Mouse (Mus musculus) lung, postnatal 4 days (tissue): ENCODE data around the gene Sh2d7.

ENCODE experiments used
- DNase-seq, 2 experiments: peaks; one replicate each; pipeline ENCODE4 v3.0.0; 2021

Sh2d7 gene

DNA sequence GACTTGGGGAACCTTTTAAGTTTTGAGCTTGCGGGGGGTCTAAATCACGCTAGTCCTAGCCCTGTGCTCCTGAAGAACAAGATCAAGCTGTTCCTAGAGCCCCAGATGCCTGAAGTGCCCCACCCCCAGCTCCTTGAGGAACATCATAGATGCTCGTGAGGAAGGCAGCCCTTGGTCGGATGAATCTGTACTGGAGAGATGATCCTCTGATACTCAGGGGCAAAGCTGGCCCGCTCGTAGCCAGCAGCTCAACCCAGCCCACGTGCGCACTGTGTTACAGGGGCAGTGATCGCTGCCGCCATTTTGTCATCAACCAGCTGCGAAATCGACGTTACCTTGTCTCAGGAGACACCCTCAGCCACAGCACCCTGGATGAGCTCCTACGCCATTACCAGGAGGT lies at the start of gene Sh2d7:
TSS of gene Sh2d7 (plus strand) at position 301 of the 400 bp plus-strand sequence.
- DNase-seq = no peak

DNA sequence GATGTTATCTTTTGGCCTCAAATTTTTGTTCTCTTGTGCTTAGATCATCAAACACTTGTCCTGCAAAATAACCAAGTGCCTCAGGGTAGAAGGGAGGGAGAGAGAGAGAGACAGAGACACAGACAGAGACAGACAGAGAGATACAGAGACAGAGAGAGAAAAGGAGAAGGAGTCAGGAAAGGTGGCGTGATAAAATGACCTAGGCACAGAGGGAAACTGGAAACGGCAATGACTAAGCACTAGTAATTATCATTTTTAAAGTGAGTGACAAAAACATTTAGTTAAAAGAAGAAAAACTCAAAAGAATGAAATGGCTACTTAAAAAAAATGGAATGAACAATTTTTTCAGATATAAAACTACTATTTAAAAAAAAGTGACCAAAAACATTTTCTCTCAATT lies 49.2 kb upstream of the Sh2d7 start:
- no peak for DNase-seq

DNA sequence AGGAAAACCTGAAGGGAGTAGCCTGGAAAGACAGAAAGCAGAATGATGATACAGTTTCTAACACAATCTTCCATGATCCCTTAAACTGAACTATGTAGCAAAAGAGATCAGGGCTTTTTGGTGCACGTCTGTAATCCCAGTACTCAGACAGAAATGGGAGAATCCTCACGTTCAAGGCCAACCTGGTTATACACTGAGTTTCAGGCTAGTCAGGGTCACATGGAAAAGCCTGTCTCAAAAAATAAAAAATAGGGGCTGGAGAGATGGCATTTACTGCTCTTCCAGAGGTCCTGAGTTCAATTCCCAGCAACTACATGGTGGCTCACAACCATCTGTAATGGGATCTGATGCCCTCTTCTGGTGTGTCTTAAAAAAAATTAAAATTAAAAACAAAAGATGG lies 48.4 kb upstream of the Sh2d7 start:
- DNase-seq = no peak

DNA sequence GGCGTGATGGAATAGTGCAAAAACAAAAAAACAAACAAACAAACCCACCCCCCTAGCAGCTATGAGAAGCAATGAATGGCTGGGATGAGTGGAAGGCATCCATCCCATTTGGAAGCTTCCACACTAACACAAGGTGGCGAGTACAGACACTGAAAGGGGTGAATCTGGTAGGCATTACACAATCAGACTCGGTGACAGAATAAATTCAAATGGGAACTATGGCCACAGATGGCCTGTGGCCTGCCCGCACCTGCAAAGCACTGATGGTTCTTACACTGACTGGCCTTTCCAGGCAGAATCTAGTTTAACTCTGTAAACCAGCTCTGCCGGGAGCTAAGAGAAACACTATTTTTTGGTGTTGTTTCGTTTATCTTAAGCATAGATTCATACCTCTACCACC lies 39.5 kb upstream of the Sh2d7 start:
- DNase-seq = no peak

DNA sequence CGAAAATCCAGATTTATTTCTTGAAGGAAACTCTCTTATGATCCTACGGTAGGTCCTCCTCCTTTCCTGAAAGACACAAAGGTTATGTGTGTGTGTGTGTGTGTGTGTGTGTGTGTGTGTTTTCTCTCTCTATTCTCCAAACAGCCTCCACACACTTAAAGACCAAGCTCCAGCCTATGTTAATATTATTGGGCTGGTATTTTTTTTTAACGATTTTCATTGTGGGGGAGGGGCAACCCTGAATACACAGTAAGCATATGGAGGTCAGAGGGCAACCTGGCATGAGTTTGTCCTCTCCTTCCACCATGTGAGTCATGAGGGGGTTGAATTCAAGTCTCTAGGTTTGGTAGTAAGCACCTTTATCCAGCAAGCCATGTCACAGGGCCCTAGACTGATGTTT lies 39.0 kb upstream of the Sh2d7 start:
- DNase-seq = no peak

DNA sequence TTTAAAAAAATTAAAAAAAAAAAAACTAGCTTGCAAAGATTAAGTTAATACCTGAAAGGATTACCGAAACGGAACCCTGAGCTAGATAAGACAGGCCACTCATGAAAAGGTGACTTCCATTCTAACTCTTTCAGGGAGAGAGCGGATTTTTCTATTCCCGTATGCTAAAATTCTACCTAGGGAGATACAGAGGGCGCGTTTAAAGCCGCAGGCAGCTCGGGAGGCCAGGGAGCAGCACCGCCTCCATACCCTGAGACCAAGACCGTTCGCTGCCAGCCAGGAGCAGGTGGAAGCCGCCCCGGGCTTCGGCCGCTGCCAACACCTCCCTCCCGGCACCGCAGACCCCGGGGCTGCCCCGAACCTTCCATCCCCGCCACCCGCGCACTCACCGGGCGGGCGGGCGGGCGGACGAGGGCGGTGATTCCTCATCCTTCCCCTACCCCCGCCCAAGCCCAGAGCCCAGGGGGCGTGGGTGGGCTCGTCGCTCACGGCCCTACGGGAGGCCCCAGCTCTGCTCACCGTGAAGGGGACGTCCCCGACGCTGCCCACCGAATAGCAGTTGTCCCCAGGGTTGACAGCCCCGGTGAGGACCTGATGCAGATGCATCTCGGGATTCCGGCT lies 37.8 kb upstream of the Sh2d7 start:
- no peak for DNase-seq

DNA sequence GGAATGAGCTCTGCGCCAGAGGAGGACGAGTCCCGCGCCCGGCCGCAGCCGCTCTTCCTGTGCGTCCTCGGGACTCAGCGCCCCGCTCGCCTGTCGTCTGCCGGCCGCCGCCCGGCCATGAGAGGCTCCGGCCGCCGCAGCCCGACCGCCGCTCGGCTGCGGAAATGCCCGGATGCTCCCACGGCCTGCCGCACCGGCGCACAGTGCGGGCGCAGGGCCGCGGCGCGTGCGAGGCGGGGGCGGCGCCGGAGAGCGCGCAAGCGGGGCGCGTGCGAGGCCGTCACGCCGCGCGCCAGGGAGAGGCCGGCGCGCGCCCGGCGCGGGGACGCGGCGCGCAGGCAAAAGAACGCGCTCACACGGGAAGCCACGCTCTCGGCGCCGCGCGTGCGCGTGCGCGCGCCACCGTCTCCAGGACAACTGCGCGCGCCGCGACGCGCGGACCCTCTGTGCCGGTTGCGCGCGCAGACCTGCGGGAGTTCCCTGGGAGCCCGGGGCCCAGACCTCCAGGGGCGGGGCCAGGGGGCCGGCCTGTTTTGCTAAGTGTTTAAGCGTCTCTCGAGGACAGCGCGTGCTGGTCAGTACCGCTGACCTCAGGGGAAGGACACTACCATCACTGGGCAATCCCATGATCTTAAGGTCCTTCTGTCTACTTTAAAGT lies 37.2 kb upstream of the Sh2d7 start, which contains the start of gene Dmxl2:
TSS of gene Dmxl2 (minus strand) at position 174 of the 658 bp plus-strand sequence.
- peak; percentile 91 to 95 for DNase-seq

DNA sequence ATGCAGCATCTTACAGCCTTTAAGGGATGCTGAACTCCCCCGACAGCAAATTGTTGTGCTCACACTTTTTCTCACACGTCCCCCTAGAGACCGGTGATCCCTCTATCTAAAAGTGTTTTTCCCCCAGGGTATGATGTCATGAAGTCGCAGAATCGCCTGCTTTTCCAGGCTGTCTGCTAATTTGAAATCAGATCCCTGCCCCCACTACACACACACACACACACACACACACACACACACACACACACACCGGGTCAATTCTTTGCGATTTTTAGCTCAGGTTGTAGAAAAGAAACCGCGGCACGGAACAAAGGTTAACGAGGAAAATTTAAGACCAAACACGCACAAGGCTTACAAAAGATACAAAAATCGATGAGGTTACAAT lies 36.7 kb upstream of the Sh2d7 start:
- DNase-seq = no peak

DNA sequence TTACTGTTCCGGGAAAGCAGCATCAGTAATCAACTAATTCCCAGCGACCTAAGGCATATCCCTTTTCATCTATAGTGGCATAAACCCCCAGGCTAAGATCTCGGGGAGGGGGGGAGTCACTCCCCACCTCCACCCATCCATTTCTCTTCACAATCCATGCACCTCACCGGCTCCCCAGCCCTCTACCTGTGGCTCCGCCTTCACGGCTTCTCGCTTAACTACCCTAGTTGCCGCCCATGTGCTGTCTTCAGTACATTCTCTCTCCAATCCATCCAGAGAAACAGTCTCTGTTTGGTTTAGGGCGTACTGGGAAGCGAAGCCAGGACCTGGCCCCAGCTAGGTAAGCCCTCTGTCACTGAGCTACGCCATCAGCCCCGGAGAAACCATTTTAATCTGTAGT lies 35.9 kb upstream of the Sh2d7 start:
- no peak for DNase-seq

DNA sequence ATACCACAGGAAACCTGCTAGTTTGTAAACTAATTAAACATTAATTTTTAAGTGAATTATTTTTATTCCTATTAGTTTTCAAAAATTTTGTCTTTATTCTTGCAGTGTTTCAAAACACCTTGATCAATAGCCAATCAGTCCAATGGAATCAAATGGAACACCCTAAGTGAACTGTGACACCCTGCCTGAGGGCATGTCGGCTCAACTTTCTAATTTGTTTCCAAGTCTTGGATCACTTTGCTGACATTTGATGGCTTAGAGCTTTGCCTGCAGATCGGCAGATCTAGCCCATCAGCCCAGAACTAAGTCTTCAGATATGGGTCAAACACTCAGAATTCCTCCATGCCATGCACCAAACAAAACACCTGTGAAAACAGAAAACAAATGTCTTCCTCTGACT lies 22.8 kb upstream of the Sh2d7 start:
- DNase-seq = no peak

DNA sequence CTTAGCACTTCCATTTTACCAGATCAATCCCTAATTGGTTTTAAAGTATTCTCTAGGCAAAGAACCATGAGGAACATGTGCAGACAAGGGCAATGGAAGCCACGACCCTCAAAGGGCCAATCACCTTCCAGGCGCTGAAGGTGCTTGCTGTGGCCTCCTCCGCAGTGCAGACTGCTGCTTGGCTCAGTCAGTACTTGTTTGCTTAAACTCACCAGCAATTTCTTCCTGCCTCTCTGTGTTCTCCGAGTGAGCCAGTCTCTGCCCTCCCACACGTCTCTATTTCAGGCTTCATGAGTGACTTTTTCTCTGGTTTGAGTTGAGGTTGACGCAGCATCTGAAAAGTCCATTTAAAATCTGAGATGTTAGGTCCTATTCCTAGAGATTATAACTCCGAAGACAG lies 19.9 kb upstream of the Sh2d7 start:
- DNase-seq = no peak

DNA sequence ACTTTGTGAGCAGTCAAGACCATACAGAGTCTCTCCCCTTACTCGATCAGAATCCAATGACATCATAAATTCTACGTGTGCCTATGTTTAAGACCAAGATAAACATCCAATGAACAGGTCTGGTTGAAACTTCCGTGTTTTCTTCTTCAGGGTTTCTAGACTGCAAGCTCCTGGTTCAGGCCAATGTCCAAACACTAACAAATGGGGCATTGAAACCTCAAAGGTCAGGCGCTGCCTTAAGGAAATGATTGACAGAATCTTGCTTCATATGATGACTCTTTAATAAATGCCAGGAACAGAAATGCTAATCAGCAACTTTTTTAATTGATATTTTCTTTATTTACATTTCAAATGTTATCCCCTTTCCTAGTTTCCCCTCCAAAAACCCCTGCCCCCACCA lies 18.5 kb upstream of the Sh2d7 start:
- no peak for DNase-seq

DNA sequence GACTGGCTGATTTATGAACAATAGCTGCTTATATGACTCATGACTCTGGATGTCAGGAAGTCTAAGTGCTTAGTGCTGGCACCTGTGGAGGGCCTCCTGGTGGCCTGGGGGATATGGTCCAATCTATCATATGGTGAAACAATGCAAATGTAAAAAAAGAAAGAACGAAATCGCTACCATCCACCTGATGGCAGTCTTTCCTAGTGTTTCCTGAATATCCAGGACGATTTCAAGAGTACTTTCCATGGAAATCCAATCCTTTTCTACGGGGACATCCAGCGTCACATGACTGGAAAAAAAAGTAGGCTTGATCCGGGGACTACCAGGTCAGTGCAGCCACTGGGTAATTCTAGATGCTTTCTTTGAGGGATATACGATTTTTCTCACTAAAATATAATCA lies 11.1 kb upstream of the Sh2d7 start:
- no peak for DNase-seq

DNA sequence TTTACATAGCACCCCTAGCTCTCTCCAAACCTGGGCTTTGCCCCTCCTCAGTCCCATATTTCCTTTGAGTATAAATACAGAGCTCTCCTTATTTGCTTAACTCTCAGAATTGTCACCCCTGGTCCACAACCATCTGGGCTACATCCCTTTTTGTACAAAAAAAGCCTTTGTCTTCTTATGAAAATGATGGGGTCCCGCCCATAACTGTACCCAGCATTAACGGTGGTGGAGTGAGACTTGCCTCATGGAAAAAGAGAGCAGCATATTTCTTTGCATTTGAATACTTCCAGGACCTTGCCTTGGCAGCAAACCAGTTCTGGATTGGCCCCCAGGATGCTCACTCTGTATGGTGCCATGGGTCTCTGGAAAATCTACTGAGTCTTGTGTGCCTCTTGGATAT lies 8.8 kb upstream of the Sh2d7 start:
- no peak for DNase-seq

DNA sequence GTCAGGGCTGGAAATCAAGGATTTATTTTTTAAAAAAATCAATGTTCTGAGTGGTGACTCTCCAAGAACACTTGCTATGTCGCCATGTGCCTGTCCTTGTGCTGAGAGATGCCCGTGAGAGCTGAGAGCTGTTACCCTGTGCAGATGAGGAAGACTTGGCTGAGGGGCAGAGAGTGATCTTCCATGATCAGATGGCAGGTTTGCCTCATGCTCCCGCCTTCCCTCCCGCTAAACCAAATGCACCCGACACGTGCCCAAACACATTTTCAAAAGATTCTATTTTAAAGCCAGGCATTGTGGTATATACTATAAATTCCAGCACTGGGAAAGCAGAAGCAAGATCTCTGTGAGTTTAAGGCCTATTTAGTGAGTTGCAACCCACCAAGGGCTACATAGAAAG lies 7.9 kb upstream of the Sh2d7 start:
- no peak for DNase-seq

DNA sequence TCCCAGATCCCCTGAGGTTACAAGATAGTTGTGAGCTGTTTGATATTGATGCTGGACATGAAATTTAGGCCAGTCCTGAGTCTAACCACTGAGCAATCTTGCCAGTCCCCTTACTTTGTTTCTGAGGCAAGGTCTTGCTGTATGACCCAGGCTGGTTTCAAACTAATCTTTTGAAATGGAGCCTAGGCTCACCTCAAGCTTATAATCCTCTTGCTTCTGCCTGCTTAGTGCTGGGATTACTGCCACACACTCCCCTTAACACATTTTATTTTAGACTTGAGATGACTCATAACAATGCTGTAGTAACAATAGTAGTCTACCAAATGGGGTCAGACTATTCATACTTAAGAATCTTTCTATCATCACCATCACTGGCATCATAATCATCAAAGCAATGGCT lies 7.4 kb upstream of the Sh2d7 start:
- DNase-seq = no peak

DNA sequence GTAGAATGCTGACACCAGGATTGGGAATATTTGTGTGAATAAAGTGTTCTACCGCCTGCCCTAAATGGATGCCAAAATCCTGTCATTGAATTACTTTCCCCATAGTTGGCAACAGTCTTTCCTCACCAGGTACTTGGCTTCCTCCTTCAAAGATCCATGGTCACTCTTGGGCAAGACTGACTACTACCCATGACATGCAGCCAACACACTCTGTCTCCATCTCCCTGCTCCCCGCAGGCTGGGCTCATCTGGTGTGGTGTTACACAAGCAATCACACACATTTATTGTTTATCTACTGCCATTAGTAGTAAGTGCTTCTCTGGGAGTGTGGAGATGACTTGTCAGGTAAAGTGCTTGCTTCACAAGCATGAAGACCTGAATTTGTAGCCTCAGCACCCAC lies 5.9 kb upstream of the Sh2d7 start:
- no peak for DNase-seq

DNA sequence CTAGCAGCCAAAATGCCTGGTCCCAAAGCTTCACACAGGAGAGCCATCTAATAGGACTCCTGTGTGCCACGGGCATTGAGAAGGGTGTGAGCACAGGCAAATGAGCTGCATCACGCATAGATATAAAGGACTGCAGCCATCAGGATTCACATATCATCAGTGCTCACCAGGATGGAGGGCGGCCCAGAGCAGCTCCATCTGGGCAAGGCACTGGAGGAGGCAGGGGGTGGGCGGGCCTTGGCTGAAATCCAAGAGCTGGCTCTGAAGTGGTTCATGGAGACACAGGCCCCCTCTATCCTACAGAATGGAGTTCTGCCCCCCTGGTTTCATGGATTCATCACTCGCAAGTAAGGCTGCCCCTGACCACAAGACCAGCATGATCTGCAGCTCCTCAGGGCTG lies 4.8 kb upstream of the Sh2d7 start:
- DNase-seq = peak; percentile 17 to 36

DNA sequence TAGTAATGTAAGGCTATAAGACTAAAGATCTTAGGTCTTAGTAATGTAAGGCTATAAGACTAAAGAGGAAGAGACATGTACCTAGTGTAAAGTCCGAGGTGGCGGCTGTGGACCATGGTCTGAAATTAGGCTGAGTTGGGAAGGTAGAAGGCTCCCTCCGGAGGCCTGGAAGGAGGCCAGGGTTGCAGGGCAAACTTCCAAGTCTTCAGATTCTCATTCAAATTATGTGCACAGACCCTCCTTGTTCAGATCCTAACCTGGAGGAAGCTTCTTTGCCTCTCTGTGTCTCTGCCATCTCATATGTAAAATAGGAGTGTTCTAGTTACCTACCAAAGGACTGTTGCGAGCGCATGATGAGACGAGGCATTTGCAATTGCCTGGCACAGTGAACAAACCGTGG lies 2.5 kb upstream of the Sh2d7 start:
- no peak for DNase-seq

DNA sequence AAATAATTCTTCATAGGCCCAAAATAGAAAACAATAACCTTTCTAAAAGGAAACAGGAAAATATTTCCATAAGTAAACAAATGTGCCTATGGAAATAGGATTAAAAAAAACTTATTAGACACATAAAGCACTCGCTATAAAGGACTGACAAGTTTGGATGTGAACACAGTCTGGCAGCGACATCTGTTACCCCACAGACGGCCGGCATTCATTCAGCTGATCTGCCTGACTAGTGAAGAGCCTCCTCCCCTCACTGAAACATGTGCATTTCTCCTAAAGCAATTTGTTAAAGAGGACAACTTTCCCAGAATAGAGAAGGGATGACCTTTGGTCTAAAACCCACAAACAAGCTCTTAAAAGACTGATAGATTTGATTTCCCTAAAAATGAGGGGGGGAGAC lies 1.8 kb upstream of the Sh2d7 start:
- DNase-seq = no peak

DNA sequence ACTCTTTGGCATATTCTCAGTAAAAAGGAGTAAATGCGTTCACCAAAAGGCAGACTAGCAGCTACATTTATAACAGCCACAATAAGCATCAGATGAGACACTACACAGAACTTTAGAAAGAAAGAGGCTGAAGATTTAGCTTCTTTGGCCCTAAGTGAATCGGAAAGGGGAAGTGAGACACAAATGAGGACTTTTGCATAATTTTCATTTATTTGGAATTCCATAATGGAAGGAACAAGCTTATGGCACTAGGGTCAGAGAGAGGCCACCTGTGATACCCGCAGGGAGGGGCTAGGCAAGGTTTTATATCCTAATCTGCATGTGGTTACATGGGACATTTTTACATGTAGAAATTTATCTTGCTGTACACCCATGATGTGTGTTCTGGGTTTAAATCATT lies 1.3 kb upstream of the Sh2d7 start:
- no peak for DNase-seq

DNA sequence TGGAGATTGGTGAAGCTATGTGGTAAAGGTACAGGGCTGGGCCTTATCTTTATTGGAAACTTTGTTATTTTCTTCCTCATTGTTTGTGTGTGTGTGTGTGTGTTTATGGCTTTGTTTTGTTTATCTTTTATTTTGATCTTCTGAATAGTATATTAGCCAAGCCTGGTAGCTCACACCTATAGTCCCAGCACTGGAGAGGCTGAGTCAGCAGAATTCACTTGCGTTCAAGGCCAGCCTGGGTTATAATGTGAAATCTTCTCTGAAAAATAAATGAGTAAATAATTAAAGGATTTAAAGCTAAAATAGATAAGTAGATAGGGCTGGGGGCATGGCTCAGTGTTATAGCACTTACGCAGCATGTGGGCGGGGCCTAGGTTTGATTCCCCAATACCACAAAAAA lies 540 bp upstream of the Sh2d7 start:
- no peak for DNase-seq

DNA sequence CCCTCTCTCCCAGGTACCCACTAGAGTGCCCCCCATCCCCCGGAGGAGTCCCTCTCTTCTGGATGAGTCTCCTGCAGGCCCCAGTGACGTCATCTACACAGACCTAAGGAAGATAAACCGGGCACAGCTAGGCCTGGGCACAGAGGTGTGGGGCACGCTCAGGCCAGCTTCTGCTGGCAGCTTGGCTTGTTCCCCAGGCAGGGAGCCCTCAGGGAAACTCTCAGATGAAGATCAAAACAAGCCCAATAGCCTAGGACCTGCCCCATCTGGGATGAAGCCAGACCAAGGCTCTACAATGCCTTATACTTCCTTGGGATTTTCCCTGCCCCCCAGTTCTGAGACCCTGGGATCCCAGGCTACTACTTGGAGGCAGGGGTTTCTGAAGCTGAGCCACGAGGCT lies 2.0 kb downstream of the Sh2d7 start:
- DNase-seq = no peak

DNA sequence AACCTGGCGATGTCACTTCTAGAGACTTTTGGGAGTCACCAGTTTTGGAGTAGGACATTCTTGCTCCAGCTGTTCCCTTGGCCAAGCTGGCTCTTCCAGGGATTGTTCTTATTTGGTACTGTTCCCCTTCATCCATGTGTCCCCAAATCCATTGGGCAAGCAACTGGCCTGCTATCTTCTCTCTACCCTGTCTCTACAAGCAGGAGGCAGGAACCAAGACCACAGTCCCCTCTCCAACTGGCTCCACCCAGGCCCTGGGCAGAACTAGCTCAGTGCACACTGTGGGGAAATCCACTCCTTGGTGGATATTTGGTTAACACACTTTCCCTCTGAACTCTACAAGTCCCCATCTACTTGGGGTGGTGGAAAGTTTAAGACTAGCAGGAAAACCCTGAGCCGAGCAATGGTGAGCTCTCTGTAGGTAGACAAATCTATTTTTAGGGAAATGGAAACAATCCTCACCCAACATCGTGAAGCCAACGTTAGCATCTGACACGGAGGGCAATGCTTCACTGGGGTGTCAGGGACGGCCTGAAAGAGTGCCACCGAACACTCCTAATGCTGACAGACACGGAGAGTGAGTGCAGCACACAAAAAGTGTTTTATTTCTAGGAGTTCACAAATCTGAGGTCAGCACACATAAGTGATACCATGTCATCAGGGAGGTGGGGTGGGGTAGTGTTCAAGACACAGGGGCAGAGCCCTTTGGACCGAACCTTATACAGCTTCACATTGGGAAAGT lies 5.6 kb downstream of the Sh2d7 start:
- no peak for DNase-seq

DNA sequence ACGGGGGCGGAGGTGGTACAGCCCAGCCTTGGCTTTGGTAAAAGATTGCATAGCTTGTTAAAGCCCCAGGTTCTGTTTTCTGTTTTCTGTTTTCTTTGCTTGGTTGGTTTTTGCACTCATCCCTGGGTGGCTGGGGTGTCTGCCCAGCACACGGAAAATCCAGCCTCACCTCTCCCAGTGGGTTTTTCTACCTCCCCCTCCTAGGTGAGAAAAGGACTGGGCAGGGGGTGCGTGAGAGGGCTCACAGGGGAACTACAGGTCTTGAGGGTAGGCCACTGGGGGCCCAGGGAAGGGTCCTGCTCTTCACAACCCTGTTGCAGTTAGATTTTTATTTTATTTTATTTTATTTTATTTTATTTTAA lies 6.2 kb downstream of the Sh2d7 start:
- no peak for DNase-seq
